Mouse (Mus musculus) lung, postnatal 0 days (tissue): ENCODE measurements around the gene Man1a.

Source experiments
- CTCF ChIP-seq: IDR thresholded peaks from 2 replicates; pipeline ENCODE4 v1.5.1; 2016; ENCODE audit warnings: antibody characterized with exemption, mild to moderate bottlenecking
- EP300 ChIP-seq: IDR thresholded peaks from 2 replicates; pipeline ENCODE4 v1.6.1; 2016; ENCODE audit warnings: antibody characterized with exemption, mild to moderate bottlenecking, control low read depth

GRCm38 (mm10) chr10:53997301-53997700, 79.1 kb downstream of the Man1a start:
- no peak for TF ChIP-seq CTCF
- peak; percentile 60 for TF ChIP-seq EP300
